Mouse (Mus musculus): ENCODE data around the gene Usp4.
"Not testable (repeated sequence)": the region's sequence is repeated elsewhere in the genome, so short reads cannot be mapped to it uniquely, and the experiment has no call there.

Usp4 gene

DNA sequence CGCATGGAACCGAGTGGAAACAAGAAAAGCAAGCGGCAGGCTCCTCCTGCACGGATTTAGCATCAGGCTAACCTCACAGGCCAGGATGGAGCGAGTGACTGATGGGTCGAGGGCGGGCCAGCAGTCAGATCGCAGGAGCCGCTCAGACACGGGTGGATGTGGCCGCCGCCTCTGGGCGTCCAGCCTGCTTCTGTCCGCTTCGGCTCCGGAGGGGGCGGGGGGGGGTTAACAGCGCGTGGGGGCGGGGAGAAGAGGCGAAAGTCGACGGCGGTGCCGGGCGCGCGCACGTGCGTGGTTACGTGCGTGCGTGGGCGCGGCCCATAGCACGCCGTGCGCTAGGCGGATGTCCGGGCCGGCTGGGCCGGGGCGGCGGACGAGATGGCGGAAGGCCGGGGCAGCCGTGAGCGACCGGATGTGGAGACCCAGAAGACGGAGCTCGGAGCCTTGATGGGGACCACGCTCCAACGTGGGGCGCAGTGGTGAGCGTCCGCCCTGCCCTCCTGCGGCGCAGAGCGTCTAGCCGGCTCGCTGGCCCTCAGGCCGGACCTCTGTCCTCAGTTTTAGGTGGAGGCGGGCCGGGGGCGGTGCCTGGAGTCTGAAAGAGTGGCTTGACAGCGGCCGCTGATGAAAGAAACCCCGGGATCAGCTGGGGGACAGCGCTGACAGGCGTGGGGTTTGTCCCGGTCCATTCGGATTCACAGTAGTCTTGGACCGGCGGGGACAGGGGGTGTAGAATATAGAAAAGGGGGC is at the start of gene Usp4:
Usp4 (plus strand) TSS at position 314 of the 750 bp plus-strand sequence.
- peak; percentile 66 to 75 for DNase-seq (ENCODE audit: low spot score in 2 of 2)

DNA sequence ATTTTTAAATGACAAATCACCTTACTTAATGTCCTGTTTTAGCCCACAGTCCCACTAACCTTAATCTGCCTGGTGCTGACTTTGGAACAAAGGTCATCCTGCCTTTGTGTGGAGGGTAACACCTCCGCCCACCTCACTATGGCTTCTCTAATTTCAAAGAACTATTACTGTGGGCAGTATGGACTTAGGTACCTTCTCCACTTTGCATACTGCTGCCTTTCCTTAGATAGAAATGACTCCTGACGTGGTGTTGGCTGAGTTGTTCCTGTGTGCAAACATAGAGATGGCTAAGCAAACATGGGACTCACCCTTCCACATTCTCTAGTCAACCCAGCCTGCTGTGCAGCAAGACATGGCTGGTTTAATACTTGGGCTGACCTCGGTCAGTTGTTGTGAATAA is 45.8 kb upstream of the Usp4 start:
- no peak for DNase-seq (ENCODE audit: low spot score in 2 of 2)

DNA sequence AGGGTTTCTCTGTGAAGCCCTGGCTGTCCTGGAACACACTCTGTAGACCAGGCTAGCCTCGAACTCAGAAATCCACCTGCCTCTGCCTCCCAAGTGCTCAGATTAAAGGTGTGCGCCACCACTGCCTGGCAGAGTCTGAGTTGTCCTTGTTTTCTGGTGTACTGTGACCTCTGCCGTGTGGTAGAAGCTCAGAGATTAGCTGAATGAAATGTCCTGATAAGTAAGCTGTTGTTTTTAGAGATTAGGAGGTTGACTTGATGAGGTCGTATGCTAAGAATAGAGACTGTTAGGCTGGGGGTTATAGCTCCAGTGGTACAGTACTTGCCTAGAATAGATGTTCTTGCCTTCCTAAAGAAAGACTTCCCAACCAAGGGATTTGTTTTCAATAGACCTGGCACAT is 42.9 kb upstream of the Usp4 start:
- no peak for DNase-seq (ENCODE audit: low spot score in 2 of 2)

DNA sequence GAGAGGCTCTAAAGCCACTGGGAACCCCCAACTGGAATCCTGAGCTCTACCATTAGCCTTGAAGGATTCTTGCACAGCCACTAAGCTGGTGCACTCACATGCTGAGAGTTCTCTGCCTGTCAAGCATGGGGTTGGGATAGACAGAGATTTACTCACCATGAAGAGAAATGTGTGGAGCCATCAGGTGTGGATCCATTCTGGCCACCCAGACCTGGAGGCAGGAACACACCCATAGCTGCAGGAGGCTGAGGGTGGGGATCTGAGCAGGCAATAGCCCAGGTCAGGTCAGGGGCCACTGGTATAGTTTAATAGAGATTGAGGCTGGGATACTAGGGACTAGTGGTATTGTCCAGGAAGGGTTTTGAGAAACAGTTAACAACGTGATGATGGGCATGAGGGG is 42.5 kb upstream of the Usp4 start:
- DNase-seq (ENCODE audit: low spot score in 2 of 2) = no peak

DNA sequence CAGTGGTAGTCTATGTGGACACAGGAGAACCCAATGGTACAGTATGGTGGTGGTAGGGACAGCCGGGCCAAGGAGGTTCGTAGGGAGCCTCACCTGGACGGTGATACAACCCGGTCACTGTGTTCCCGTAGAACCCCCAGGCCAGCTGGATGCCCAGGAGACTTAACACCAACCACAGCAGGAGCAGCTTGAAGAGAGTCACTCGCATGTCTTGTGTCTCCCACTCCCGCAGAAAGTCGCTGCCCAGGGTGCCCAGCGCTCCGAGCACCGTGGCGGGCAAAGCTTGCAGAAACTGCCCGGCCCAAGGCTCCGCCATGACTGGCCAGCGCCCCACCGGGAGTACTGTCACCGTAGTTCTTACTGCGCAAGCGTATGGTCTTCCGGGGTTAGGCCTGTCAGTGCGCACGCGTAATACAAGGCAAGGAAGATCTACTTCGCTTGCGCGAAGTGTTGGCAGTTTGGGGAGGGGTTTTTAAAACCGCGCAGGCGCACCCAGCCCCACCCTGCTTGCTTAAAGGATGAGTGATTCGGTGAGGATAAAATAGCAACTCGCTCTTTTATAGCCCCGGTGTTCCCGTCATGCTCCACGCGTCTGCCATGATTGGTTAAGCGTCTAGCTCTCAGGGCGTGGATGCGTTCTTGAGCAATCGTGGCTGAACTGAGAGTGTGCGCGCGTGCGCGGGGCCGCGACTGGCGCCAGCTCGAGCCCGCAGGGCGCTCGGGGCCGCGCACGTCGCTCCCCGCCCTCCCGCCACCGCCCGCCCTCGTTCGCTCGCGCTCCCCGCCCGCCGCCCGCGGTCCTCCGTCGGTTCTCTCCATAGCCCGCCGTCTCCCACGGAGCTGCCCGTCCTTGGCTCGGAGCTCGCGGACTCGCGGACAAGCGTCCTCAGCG is 41.8 kb upstream of the Usp4 start, which contains the start of the genes Rhoa and Tcta:
Rhoa (plus strand) TSS at position 501 of the 892 bp plus-strand sequence.
Tcta (minus strand) TSS at position 532 of the 892 bp plus-strand sequence.
- peak; percentile 97 to 99 for DNase-seq (ENCODE audit: low spot score in 2 of 2)

DNA sequence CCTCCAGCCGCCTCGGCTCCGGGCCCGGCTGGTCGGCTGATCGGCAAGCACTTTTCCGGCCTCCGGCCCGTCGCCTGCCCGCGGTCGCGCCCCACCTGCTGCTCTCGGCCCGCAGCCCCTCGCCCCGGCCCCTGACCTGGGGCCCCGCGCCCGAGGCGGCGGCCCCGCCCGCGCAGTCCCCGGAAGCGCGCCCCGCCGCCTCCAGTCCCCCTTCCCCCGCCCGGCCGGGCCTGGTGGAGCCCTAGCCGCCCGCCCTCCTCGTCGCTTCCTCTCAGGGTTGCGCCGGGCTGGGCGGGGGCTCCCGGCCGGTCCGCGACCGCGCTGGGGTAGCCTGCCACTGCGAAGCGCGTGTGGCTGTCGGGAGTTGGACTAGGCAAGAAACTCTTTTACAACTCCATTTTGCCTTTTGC is 41.1 kb upstream of the Usp4 start:
- DNase-seq (ENCODE audit: low spot score in 2 of 2) = peak; percentile 78 to 86

DNA sequence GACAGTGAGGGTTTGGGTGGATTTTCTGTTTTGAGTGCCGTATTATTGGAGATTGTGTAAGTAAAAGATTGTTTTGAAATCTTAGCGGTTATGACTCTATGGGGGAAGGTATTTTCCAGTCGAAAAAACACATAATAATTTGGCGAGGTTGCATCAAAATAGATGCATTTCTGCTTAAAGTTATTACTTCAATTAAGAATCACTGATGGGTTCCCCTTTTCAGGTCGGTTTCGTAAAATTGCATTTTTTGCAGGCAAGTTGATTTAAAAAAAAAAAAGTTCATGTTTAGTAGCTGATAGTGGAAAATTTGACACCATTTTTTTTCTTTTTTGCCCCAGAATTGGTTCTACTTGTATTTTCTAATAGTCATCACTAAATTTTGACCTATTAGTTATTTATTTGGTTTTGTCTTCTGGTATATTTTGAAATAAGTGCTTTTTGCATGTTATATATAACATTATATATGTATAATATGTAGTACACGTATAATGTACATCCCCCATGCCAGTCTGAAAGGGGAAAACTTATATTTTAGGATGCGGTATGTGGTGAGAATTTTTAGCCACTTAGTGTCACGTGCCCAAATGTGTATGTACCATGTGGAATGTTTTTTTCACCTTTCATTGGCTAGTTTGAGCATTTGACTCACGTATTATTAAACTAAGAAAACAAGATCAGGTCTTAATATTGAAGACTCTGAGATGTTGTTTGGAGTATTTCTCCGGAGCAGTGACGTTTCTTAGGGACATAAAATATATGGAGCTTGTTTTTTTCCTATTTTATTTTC is 40.4 kb upstream of the Usp4 start:
- no peak for DNase-seq (ENCODE audit: low spot score in 2 of 2)

DNA sequence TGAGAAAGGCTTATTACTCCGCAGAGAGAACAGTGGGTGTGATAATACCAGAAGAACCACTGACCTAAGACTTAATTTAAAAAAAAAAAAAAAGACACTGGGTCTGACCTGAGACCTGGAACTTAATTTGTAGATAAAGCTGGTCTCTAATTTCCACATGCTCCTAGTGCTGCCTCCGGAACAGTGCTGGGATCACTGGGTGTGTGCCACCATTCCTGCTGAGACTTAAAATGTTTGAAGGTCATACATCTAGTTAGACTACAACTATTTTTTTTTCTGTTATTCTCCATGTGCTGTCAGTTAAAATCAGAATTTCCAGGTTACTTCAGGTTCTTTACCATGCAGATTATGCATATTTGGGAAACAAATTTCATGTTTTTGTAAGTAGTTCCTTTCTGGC is 39.5 kb upstream of the Usp4 start:
- no peak for DNase-seq (ENCODE audit: low spot score in 2 of 2)

DNA sequence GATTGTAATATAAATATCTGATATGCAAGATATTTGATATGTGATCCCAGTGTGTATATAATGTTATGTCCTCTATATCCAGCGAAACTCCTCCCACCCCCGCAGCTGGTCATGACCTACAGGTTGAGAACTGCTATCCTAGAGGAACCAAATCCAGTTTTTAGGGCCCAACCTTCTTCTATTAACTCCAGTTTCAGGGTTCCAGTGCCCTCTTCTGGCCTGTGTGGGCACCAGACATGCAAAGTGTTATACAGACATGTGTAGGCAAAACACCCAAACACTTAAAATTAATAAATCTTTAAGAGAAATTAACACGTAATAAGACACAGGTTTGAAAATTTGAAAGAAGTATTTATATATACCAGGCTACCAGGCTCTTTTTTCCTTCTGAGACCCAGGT is 30.1 kb upstream of the Usp4 start:
- no peak for DNase-seq (ENCODE audit: low spot score in 2 of 2)

DNA sequence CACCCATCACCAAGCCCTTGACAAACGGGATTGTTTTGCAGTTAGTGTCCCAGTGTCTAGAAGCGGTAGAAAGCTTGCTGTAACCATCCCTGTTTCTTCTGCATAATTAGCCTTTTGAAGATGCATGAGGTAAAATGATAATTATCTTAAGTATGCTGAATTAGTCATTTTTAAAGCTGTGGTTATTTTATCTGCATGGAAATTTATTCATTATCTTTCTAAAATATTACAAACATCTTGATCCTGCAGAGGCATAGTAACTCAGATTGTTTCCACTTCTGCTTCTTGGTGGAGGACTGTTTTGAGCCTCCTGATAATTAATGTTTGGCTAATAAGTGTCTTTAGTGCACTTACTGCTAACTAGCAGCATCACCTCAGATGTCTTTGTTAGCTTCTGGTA is 29.2 kb upstream of the Usp4 start:
- no peak for DNase-seq (ENCODE audit: low spot score in 2 of 2)

DNA sequence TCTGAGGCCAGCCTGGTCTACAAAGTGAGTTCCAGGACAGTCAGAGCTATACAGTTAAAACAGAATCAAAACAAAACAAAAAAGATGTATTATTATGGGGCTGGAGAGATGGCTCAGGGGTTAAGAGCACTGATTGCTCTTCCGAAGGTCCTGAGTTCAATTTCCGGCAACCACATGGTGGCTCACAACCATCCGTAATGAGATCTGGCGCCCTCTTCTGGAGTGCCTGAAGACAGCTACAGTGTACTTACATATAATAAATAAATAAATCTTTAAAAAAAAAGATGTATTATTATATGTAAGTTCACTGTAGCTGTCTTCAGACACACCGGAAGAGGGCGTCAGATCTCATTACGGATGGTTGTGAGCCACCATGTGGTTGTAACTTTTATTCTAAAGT is 25.6 kb upstream of the Usp4 start:
- not testable (repeated sequence) for DNase-seq (ENCODE audit: low spot score in 2 of 2)

DNA sequence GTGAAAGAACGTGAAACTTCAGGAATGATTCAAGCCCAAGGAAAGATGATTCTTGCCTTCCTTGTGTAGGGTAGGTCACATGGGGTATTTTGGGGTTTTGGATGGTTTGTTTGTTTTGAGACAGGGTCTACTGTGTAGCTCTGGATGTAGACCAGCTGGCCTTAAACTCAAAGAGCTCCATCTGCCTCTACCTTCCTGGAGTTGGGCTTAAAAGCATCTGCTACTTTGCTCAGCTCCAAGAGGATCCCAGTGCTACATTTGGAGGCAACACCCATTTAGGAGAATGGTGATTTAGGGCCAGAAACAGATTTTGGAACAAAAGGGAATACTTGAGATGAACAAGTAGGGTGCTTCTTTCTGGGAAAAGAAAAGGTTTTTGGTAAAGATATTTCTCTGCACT is 22.9 kb upstream of the Usp4 start:
- DNase-seq (ENCODE audit: low spot score in 2 of 2) = no peak

DNA sequence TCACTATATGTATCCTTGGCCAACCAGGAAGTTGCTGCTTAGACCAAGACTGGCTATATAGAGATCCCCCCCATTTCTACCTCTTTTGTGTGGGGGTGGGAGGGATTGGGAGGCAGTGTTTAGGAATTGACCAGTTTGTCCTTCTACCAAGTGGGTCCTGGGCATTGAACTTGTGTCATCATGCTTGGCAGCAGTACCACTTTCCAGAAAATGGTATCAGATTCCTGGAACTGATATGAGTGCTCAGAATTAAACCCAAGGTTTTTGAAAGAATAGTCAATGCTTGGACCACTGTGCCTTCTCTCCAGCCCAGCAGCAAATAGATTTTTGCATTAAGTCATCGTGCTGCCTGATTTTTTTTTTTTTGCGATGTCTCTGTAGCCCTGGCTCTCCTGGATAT is 21.8 kb upstream of the Usp4 start:
- DNase-seq (ENCODE audit: low spot score in 2 of 2) = no peak

DNA sequence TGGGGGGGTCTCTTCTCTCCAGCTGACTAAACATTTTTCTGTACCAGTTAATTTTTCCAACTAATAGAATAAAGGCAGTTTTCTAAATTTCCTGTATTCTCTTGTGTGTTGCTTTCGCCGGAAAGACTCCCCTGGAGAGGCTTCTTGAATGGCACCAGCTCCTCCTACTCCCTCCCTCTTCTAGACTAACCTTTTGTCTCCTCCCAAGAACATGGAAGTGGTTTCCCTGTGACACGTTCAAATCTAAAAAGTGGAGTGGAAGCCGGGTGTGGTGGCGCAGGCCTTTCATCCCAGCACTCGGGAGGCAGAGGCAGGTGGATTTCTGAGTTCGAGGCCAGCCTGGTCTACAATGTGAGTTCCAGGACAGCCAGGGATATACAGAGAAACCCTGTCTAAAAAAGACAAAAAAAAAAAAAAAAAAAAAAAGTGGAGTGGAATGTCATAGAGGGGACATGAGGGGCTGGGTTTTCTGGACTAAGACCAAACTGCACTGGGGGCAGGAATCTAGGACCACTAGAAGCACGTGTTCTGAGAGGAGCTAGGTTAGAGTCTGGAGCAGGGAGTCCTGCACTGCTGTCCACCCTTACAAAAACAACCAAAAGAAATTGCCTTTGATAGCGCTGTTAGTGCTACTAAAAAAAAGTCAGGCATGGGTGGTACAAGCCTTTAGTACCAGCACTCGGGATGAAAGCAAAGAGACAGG is 9.7 kb upstream of the Usp4 start:
- DNase-seq (ENCODE audit: low spot score in 2 of 2) = no peak

DNA sequence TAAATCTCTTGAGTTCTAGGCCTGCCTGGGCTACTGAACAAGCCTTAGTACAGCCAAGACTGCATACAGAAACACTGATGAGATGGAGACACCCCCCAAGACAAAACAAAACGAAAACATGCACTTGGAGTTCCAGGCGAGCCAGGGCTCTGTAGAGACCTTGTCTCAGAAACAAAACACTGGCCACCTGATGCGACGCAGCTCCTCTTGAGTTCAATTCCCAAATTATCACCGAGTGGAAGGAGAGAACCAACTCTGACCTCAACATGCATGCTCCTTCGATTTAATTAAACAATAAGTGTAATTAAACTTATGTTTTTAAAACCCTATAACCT is 9.1 kb upstream of the Usp4 start:
- DNase-seq (ENCODE audit: low spot score in 2 of 2) = no peak

DNA sequence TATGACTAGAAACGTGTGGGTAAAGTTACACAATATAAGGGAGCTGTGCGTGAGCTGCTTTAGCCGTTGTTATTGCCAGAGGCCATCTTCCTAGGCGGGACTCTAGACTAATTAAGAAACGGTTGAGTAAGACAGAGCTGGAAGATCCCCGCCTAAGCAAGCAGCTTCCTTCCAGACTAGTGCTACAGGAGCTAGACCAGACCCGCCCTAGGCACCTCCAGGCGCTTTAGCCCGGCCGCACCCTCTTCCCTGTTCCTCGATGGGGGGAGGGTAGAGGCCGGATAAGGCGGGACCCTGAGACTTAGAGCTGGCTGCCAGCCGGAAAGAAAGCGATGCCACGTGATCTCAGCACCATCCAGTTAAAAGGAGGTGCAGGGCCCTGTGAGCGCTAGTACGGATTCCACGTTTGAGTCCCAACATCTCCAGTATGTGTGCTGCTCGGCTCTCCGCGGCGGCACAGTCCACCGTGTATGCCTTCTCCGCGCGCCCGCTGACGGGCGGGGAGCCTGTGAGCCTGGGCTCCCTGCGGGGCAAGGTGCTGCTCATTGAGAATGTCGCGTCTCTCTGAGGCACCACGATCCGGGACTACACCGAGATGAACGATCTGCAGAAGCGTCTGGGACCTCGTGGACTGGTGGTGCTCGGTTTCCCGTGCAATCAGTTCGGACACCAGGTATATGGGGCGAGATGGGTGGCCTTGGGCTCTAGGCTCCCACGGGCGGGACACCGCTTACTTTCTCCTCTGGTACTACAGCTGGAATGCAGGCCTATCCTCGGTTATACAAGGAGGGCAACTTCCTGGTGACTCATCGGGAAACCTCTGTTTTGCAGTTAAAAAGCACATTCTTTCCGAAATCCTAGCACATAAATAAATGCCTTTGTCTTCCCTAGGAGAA is 8.5 kb upstream of the Usp4 start, which contains the start of gene Gpx1:
Gpx1 (plus strand) TSS at position 18 of the 896 bp plus-strand sequence.
- DNase-seq (ENCODE audit: low spot score in 2 of 2) = peak; percentile 86 to 88

DNA sequence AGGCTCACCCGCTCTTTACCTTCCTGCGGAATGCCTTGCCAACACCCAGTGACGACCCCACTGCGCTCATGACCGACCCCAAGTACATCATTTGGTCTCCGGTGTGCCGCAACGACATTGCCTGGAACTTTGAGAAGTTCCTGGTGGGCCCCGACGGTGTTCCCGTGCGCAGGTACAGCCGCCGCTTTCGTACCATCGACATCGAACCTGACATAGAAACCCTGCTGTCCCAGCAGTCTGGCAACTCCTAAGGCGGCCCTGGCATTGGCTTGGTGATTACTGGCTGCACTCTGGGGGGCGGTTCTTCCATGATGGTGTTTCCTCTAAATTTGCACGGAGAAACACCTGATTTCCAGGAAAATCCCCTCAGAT is 7.8 kb upstream of the Usp4 start:
- DNase-seq (ENCODE audit: low spot score in 2 of 2) = peak; percentile 13 to 18

DNA sequence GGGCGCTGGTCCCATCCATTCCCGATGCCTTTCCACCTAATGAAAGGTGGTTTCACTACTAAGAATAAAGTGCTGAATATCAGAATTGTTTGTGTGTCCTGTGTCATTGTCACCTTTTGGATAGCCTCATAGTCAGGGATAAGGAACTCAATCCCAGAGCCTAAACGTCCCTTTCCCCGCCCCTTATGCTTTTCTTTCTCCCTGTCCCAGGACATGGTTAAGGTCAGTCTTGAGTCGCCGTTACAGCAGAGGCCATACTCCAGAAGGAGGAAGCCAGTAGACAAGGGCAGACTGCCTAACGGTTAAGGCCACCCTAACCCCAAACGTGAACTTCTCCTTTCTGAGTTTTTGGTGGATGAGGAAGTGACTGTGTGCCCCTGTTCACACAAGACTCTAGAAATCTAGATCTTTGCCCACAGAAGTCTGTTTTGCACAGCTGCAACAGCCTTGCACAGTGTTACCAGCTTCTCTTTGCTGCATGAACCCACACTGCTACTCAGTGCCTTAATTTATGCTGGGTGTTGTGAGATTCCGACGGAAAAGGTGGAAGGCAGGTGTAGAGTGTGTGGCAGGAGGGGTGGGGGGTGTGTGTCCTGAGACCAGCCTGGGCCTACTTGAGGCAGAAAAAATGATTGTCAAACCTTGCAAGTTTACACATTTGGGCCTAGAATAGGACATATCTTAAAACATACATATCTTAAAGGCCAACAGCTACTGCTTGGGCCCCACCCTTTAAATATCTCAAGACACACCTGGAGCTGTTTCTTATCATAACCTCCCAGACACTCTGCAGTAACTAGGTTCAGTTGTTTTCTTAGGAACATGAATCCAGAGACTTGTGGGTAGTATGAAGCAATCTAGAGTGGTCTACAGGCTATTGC is 7.2 kb upstream of the Usp4 start:
- DNase-seq (ENCODE audit: low spot score in 2 of 2) = peak in 1 of 2 experiments; percentile 29

DNA sequence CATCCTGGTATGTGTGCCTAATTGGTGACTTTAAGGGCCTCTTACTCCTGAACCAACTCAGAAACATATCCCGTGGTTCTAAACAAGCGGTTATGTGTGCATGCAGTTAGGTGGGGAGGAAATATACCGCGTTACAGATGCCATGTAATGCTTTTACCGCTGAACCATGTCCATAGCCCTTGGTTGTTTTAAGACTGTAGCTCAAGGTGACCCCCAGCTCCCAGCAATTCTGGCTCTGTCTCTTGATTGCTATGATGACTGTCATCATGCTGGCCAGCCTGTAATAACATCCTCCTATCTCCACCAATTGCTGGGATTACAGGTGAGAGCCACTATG is 6.5 kb upstream of the Usp4 start:
- DNase-seq (ENCODE audit: low spot score in 2 of 2) = no peak

DNA sequence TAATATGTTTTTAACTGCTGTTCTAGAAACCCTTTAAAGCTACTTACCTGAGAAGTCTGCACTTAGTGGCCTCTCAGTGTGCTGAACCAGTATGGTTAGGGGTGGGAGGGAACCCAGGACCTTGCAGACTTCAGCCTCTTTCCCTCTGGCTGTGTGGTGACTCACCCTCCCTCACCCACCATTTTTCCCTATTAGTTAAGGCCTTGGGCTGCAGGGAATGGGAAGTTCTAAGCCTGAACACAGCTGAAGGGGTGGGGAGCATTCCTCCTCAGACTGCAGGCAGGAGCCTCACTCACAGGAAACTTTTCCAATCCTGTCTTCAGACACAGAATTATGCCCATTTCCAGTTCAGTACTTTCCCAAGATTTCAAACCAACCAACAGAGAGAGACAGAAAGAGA is 5.9 kb upstream of the Usp4 start:
- DNase-seq (ENCODE audit: low spot score in 2 of 2) = no peak
